Mouse (Mus musculus): ENCODE results near the gene Cntnap1. TPM values are rescaled to one million over a fixed set of nuclear protein-coding genes. Genes with fewer than 3 reads are reported as not detected.
A peak's percentile ranks its signal among the peaks of the same experiment; 100 is the strongest.

The Cntnap1 gene
- total RNA-seq, 2 experiments from 2014 or later: 1.8 to 2.1 TPM

DNA sequence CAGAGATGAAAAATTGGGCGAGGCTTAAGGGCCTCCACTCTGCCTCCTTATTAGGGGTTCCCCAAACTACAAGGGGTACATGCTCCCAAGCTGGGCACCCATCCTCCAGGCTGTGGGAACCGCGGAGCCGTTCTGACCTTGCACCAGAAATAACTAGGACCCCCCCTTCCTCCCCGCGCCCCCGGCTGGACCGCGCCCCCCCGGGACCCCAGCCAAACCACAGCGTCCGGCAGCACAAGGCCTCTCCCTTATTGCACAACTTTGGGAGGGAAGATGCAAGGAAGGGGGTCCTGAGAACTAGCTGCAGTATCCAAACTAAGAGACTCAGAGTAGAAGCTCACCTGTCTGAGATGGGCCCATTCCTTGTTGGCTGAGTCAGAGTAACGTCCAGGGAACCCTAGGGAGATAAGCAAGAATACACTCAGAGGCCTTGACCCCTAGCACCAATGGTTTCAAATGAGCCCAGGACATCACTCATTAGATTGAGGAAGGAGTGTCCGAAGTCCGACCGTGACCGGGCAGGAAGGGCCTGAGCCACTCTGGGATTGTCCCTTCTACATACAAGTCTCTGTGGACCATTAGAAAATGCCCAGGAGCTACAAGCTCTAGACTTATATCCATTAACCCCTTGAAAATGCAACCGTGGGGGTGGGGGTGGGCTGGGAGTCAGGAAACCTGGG lies 1.9 kb upstream of the Cntnap1 start:
- peak in 1 of 2 experiments; percentile 53 for DNase-seq

DNA sequence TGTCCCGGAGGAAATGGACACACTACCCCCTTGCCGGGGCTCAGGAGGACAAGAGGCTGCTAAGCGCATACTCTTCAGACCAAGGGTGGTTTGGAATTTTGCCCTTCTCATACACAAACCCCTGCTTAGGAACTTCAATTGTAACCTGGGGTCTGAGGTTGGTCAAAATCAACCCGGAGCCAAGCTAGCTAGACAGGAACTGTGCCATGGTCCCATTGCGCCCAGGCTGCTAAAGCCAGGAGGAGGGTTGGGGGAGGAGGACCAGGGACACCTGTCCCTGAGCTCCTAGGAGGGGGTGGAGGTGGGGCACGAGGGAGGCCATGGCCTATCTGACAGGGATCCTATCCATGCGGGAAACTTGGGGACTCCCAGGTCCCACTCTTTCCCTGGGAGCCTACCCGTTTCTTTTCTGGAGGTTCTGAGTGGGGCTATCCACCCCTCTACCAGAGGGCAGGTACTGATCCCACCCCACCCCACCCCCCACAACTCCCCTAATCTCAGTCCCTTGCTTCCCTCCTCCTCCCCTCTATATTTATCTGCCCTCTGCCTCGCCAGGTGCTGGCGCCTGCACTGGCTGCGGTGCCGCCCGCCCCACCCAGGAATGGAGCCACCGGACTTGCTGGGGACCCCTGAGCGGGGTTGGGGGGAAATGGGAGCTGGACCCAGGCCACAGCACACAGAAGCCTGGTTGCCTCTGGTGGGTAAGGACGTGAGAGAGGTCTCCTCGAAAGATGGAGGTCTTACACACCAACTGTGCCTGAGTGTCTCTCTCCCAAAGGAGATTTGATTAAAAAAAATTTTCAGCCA lies 819 bp upstream of the Cntnap1 start:
- intact Hi-C loops (cut with DNase I): loop anchor here (2.0 to 10.0 kb wide), 3 partner anchors 23 to 275 kb away; no protein-coding TSS in a partner anchor

More for the DNA sequence above, 1.9 kb upstream of the Cntnap1 start:
- intact Hi-C loops (cut with DNase I): loop anchor here (2.0 kb wide), 2 partner anchors 22 to 48 kb away; no protein-coding TSS in a partner anchor

DNA sequence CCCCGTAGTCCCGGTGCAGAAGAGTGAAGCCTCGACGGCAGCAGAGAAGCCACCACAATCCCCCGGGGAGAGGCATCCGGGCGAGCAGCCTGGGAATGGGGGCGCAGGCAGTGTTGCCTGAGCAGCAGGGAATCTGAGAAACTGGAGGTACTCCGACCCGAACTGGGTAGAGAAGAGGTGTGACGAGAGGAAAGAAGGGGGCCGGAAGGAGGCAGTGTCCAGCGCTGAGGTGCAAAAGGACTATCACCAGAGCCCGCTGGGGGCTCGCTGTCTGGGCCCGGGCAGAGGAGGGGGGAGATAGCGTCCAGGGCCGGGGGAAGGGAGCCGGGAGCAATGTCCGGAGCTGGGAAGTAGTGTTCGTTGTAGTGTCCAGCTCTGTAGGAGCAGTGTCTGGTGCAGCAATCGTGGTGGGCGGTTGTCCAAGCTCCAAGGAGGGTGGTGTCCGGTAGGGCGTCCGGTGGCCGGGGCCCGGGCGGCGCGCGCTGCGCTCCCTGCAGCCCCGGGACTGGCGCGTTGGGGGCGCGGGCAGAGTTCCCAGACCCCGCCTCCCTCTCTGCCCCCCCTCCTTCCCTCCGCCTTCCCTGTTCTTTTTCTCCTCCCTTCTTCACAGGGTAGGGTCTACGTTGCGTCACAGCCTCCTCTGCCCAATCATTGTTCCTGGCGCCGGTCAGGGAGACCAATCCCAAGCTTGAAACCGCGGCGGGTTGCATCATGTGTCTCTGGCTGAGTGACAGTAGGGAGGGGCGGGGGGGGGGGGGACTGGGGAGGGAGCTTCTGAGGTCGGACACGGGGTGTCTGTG lies 688 bp downstream of the Cntnap1 start, which contains the start of gene Plekhh3:
Gene Plekhh3, minus strand, starts transcription at position 541 of the 800 bp plus-strand sequence.
- intact Hi-C loops (cut with DNase I): loop anchor here (10.0 kb wide), 1 partner anchor 276 kb away; no protein-coding TSS in a partner anchor
- DNase-seq: peak; percentile 95 to 96

More for the DNA sequence above, 819 bp upstream of the Cntnap1 start:
- DNase-seq: peak in 1 of 2 experiments; percentile 43

DNA sequence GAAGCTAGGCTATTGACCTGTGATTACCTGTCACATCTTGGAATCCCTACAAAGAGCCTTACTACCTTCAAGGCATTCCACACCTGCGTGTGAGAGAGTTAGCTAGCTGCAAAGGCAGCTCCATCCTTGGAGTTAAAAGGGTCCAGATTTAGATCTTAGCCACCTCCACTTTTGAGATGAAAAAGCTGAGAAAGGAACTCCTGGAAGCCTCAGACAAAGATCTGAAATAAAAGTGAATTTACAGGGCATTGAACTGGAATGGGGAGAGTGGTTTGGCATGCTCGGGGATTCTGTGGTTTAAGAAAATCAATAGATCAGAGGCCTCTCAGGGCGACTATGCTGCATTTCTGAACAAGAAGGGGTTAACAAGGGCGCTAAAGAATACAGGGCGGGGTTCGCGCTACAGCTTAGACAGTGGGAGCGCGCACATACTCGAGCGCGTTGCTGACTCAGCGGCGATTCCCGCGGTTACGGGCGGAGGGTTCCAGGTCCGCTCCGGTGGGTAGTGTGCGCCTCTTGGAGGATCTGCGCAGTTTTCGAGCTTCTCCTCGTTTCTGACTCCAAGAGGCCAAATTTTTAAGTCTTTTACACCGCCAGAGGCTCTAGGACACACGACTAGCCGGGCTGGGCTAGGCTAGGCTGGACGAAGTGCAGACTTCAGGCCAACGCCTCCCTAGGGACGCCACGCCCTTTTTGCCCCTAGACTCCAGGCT lies 1.6 kb downstream of the Cntnap1 start:
- intact Hi-C loops (cut with DNase I): loop anchor here (10.0 kb wide), 1 partner anchor 277 kb away; no protein-coding TSS in a partner anchor

DNA sequence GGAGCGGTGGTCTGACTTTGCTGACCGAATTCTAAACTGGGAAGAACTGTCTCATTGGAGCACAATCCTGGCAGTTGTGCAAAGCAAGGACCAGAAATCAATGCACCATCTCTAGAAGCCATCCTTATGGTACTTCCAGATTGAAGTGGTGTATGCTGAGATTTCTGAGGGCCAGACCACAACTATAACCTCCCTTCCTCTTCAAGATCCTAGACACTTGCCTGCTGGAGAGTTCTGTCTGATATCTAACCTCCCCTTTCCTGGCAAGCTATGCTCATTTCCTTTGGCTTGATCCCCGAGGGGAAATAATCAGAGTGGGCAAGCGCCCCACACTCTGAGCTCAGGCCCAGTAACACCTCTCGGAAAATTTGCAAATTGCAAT lies 2.1 kb downstream of the Cntnap1 start:
- DNase-seq: no peak
- intact Hi-C loops (cut with DNase I): loop anchor here (10.0 kb wide), 1 partner anchor 278 kb away; no protein-coding TSS in a partner anchor

More for the DNA sequence above, 1.6 kb downstream of the Cntnap1 start:
- DNase-seq: peak; percentile 82 to 85

DNA sequence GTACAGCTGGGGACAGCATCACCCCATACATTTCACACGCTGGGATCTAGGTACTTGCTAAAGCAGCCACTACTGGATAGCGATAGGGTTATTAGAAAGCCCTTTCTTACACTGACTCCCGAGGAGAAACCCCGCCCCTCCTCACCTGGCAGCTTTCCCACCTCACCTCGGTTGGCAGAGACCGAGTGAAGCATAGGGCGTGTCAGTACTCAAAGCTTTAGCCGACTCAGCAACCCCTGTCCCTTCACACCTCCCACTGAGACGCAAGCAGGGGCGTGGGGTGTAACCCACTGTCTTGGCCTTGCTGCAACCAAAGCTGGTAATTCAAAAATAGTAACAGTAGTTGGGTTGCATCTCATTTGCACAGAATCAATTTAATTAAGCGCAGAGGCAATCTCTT lies 2.8 kb downstream of the Cntnap1 start:
- intact Hi-C loops (cut with DNase I): loop anchor here (10.0 kb wide), 1 partner anchor 278 kb away; no protein-coding TSS in a partner anchor
- DNase-seq: peak; percentile 65 to 66

DNA sequence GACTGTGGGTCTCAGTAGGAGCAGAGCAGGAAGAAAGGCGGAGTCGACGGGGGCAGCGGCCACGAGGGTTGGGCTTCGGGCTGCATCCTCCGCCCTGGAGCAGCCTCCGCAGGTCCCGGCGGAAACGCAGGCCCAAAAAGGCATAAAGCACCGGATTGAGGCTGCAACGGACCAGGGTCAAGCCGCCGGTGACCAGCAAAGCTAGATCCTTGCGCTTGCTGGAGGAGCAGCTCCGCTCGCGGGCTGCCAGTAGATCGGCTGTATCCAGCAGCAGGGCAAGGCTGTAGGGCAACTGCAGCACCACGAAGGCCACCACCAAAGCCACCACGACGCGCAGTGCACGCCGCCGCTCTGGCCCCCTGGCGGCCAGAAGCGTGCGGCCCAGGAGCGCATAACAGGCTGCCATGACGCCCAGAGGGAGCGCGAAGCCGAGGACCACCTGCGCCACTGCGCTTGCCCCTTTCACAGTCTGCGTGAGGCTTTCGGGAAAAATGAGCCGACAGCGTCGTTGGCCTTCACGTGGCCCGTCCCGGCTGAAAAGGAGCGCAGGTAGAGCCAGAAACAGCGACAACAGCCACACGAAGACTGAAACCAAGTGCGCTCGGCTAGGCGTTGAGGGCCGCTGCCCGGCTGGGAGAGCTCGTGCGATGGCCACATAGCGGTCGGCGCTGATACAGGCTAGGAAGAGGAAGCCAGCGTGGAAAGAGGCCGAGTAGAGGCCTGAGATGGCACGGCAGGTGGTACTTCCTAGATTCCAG lies 3.5 kb downstream of the Cntnap1 start:
- intact Hi-C loops (cut with DNase I): loop anchor here (1.0 to 10.0 kb wide), 2 partner anchors 79 to 279 kb away; partner anchors contain the start of gene Psmc3ip
- DNase-seq: peak; percentile 87 to 90

DNA sequence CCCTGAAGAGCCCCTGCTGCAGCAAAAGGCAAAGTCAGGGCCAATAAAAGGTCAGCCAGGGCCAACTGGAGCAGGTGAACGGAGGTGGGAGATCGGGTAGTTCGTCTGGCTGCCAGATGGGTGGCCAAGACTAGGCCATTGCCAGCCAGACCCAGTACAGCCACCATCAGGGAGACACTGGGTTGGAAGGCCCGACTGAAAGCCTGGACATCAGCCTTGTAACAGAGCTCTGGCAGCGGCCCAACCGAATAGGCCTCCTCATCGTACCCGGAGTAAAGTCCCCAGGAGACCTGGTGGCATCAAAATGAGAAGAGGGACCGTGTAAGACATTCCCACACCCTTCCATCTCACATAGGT lies 4.0 kb downstream of the Cntnap1 start:
- intact Hi-C loops (cut with DNase I): loop anchor here (1.0 to 10.0 kb wide), 2 partner anchors 79 to 280 kb away; partner anchors contain the start of gene Psmc3ip
- DNase-seq: peak in 1 of 2 experiments; percentile 48

DNA sequence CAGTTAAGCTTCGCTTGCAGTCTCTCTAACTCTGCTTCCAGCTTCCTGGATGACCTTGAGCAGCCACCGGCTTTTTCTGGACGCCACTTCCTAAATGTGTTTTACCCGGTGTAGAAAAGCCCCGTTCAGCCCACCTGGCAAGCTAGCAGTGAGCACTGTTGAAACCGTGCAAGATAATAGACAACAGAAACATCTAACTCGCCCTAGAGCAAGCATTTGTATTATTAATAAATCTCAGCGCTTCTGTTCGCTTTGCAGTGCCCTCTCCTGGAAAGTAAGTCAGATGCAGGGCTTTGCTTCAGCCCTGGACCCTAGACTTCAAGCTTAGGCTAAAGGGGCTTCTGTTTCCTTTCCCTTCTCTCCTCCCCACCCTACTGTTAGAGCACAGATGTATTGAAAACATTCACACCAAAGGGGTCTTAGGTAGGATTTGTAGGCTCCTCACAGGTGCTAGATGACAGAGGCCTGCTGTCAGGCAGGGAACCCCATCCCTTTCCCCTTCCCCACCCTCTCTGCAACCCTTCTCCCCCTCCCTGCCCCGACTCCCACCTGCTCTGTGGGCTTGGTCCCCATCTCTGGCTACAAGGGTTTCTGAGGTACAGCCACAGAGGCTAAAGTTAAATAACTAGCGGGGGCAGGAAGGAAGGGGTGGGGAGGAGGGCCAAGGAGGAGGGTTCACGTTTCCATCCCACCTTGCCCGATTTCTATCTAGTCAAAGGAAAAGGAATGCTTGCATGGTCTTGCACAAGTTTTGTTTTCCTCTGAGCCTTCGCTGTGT lies 4.7 kb downstream of the Cntnap1 start, which contains the start of gene Ccr10:
Gene Ccr10, minus strand, starts transcription at position 593 of the 778 bp plus-strand sequence.
- intact Hi-C loops (cut with DNase I): loop anchor here (1.0 to 10.0 kb wide), 3 partner anchors 80 to 280 kb away; partner anchors contain the start of genes Coasy and Psmc3ip
- peak; percentile 57 to 59 for DNase-seq

DNA sequence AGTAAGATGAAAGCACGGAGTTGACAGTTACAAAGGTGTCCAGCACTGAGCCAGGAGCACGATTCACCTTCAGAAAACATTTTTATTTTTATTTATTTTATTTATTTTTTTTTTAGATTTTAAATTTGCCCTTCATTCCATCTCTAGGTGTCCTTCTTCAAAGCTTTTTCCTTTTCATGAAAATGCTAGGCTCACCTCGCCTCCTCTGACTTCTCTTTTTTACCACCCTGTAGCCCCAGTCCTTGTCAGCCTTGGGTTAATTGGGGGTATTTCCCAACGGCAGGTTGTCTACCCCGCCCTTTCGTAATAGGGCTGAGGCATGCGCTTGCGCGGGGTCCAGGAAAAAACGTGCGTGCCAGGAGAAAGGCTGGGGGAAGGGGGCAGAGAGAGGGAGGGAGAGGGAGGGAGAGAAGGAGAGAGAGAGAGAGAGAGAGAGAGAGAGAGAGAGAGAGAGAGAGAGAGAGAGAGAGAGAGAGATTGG lies 5.4 kb downstream of the Cntnap1 start:
- intact Hi-C loops (cut with DNase I): loop anchor here (1.0 to 10.0 kb wide), 2 partner anchors 93 to 281 kb away; partner anchors contain the start of gene Coasy
- DNase-seq: no peak

DNA sequence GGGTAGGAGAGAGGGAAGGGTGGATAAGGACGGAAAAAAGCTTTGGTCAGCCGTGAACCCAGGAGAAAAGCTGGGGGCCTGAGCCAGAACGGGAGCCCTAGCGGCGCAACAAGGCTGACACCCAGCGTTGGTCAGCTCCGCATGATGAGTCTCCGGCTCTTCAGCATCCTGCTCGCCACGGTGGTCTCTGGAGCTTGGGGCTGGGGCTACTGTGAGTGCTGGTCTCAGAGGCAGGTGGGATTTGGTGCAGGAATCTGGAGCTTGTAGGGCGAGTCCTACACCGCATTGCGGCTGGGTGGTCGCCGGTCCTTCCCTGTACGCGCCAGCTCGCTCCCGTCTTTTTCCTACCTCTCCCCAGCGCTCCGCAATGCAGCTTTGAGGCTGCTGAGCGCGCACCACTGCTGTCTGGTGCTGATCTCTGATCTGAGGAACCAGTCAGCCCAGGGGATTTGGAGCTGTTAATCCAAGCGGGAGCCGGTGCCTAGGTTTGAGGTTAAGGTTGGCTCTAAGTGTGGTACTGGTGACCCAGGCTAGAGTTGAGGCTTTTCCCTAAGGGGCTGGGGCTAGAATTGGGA lies 5.9 kb downstream of the Cntnap1 start:
- DNase-seq: peak; percentile 65 to 67
- intact Hi-C loops (cut with DNase I): loop anchor here (10.0 kb wide), 1 partner anchor 281 kb away; no protein-coding TSS in a partner anchor

DNA sequence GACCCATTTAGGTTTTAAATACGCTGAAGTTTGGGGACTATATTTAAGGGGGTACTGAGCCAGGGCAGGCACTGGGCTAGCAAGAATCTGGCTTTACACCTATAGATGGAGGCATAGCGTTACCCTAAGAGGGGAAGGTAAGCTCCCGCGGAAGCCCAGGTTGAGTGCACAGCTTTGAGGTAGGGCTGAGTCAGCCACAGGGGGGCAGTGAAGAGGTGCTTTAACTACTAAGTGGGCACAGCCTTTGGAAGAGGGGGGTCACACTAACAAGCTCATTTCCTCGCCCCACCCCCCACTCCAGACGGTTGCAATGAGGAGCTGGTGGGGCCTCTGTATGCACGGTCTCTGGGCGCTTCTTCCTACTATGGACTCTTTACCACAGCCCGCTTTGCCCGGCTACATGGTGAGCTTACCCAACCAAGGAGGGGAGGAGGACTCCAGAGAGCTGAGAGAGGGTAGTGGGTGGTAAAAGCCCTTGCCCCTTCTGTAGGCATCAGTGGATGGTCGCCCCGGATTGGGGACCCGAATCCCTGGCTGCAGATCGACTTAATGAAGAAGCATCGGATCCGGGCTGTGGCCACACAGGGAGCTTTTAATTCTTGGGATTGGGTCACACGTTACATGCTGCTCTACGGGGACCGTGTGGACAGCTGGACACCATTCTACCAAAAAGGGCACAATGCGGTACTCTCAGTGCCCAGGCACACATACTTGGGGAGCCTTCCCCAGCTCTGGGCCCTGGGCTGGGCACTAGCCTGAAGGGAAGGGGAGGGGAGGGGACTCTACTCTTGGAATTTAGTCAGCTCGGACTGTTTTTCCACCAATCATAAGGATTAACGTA lies 6.8 kb downstream of the Cntnap1 start:
- peak; percentile 56 to 70 for DNase-seq
- intact Hi-C loops (cut with DNase I): loop anchor here (10.0 kb wide), 1 partner anchor 282 kb away; no protein-coding TSS in a partner anchor

DNA sequence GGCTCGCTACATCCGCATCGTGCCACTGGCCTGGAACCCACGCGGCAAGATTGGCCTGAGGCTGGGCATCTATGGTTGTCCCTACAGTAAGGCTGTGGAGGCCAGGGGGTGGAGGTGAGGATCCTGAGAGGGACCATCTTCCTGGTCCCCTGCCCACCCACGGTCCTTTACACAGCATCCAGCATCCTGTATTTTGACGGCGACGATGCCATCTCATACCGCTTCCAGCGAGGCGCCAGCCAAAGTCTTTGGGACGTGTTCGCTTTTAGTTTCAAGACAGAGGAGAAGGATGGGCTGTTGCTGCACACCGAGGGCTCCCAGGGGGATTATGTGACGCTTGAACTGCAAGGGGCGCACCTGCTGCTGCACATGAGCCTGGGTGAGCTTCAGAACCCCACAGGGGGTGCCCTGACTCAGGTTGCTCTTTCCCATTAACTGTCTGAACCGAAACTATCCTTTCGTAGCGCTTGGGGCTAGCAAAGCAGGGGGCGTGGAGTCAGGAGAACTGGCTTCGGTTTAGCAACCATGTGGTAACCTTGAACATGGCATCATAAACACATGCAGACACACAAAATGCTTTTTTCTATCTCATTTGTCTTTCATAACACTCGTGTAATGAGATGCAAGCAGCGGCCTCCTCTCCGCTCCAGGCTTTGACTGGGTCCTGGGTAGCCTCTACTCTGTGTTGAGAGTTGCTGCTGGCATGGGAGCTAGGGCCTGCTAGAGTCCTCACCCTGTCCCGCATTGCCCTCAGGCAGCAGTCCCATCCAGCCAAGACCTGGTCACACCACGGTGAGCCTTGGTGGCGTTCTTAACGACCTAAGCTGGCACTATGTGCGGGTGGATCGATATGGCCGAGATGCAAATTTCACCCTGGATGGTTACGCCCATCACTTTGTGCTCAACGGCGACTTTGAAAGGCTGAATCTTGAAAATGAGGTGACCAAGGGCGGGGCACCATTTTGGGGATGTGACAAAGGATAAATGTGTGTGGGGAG lies 8.0 kb downstream of the Cntnap1 start:
- DNase-seq: no peak
- intact Hi-C loops (cut with DNase I): loop anchor here (10.0 kb wide), 1 partner anchor 284 kb away; no protein-coding TSS in a partner anchor

DNA sequence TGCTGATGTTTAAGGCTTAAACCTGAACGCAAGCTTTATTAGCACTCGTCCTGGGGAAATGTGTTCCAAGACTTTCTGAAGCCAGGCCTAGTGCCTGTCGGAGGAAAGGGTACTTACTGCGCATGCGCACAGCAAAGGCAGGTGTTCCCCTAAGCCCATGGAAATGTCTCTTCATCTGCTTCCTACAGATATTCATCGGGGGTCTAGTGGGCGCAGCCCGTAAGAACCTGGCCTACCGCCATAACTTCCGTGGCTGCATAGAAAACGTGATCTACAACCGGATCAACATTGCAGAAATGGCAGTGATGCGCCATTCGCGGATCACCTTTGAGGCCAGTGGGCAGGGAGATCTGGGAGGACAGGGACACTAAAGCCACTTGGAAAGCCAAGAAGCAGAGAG lies 9.0 kb downstream of the Cntnap1 start:
- intact Hi-C loops (cut with DNase I): loop anchor here (10.0 kb wide), 1 partner anchor 285 kb away; no protein-coding TSS in a partner anchor
- no peak for DNase-seq

DNA sequence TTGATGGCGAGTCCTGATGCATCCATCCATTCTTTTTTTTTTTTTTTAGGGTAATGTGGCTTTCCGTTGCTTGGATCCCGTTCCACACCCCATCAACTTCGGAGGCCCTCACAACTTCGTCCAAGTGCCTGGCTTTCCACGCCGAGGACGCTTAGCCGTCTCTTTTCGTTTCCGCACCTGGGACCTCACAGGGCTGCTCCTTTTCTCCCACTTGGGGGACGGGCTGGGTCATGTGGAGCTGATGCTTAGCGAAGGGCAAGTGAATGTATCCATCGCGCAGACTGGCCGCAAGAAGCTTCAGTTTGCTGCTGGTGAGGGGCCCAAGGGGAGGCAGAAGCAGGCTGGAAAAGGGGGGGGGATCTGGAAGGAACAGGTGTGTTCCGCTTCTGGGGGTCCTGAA lies 9.9 kb downstream of the Cntnap1 start:
- no peak for DNase-seq
- intact Hi-C loops (cut with DNase I): loop anchor here (5.0 kb wide), 1 partner anchor 198 kb away; no protein-coding TSS in a partner anchor

Measured in heart, postnatal 10 days (tissue).